ENCODE assay signal across 11 mouse cellular contexts in the genomic region with DNA sequence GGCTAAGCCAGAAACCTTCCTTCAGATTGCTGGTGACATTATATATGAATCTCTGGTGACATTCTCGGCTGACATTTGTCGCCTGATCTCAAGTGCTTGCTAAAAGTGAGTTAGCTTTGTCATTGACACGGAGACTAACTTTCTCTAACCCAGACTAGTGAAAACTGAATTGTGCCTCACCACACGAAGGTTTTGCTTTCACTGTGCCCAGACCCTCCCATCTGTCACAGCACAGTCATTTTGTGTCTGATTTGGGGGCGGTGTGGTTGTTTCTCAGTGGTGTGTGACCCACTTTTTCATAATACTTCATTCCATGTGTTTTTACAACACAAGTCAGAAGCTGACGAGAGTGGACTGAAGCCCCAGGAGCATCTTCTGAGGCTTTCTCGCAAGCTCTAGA.
"Had no signal": no experiment of that assay in that cellular context is flagged by ENCODE, and none has a peak within 500 bp of the region (broad histone marks: within the 10 kb centered on the region; RNA-seq: fewer than 3 reads in every experiment).

No protein-coding gene starts in this region.

- DNase-seq: kidney, adult 9 months; kidney, postnatal 14 days; kidney, postnatal 4 days; liver; liver, embryonic 13.5 days; lung, adult 2 months; retina, postnatal 1 day; thymus, adult 2 months; thymus, postnatal 14 days; thymus, postnatal 4 days had no signal

- ATAC-seq: midbrain, embryonic 15.5 days had no signal
